Mouse (Mus musculus): Measurements from ENCODE around the gene Gm49403. TPM values are rescaled to one million over a fixed set of nuclear protein-coding genes. Genes with fewer than 3 reads are reported as not detected.

The Gm49403 gene
- total RNA-seq, 1 experiment from 2014 or later: not detected

Other genes starting within 250 kb of the Gm49403 start
- gene Chrm1, start 220.1 kb upstream of the Gm49403 start, total RNA-seq (2017): not detected in 2 replicates
- gene Slc3a2, start 160.6 kb upstream of the Gm49403 start, total RNA-seq (2017): 62.0 and 69.6 TPM in 2 replicates
- 36.4 and 46.0 TPM in 2 replicates for gene Wdr74, start 148.1 kb upstream of the Gm49403 start, total RNA-seq (2017)
- gene 1700092M07Rik, start 143.2 kb upstream of the Gm49403 start, total RNA-seq (2017): 7.2 TPM in 1 of 2 replicates, not detected in the other
- 144 and 149 TPM in 2 replicates for gene Stx5a, start 142.5 kb upstream of the Gm49403 start, total RNA-seq (2017)
- 183 and 187 TPM in 2 replicates for gene Nxf1, start 126.9 kb upstream of the Gm49403 start, total RNA-seq (2017)
- 15.5 and 16.6 TPM in 2 replicates for gene Tmem223, start 112.9 kb upstream of the Gm49403 start, total RNA-seq (2017)
- 80.4 and 111 TPM in 2 replicates for gene Tmem179b, start 109.5 kb upstream of the Gm49403 start, total RNA-seq (2017)
- 9.2 and 11.6 TPM in 2 replicates for gene Taf6l, start 97.5 kb upstream of the Gm49403 start, total RNA-seq (2017)
- gene Polr2g, start 85.4 kb upstream of the Gm49403 start, total RNA-seq (2017): 30.0 and 32.5 TPM in 2 replicates
- 2.5 and 4.2 TPM in 2 replicates for gene Zbtb3, start 81.4 kb upstream of the Gm49403 start, total RNA-seq (2017)
- 46.0 and 48.2 TPM in 2 replicates for gene Ttc9c, start 64.6 kb upstream of the Gm49403 start, total RNA-seq (2017)
- 110 and 115 TPM in 2 replicates for gene Hnrnpul2, start 63.9 kb upstream of the Gm49403 start, total RNA-seq (2017)
- gene AC129217.1, start 54.2 kb upstream of the Gm49403 start, total RNA-seq (2017): 33.6 and 50.5 TPM in 2 replicates
- gene Bscl2, start 46.5 kb upstream of the Gm49403 start, total RNA-seq (2017): 15.8 and 22.6 TPM in 2 replicates
- gene Gng3, start 44.7 kb upstream of the Gm49403 start, total RNA-seq (2017): 0.23 and 0.25 TPM in 2 replicates
- not detected in 2 replicates for gene Lrrn4cl, start 33.2 kb upstream of the Gm49403 start, total RNA-seq (2017)
- gene Ubxn1, start 12.4 kb upstream of the Gm49403 start, total RNA-seq (2017): 167 TPM in 2 replicates
- 38.4 and 59.9 TPM in 2 replicates for gene Uqcc3, start 3.0 kb upstream of the Gm49403 start, total RNA-seq (2017)
- 13.4 and 31.1 TPM in 2 replicates for gene Lbhd1, start 198 bp upstream of the Gm49403 start, total RNA-seq (2017)
- 57.6 and 75.0 TPM in 2 replicates for gene 1810009A15Rik, start 4.9 kb downstream of the Gm49403 start, total RNA-seq (2017)
- not detected in 2 replicates for gene Gm49416, start 5.0 kb downstream of the Gm49403 start, total RNA-seq (2017)
- gene Ints5, start 9.1 kb downstream of the Gm49403 start, total RNA-seq (2017): 9.0 and 9.2 TPM in 2 replicates
- gene Ganab, start 14.1 kb downstream of the Gm49403 start, total RNA-seq (2017): 62.1 and 69.2 TPM in 2 replicates
- 46.6 and 47.5 TPM in 2 replicates for gene B3gat3, start 36.4 kb downstream of the Gm49403 start, total RNA-seq (2017)
- 2.6 and 3.1 TPM in 2 replicates for gene Rom1, start 45.4 kb downstream of the Gm49403 start, total RNA-seq (2017)
- 75.3 and 92.8 TPM in 2 replicates for gene Eml3, start 45.6 kb downstream of the Gm49403 start, total RNA-seq (2017)
- gene Mta2, start 57.9 kb downstream of the Gm49403 start, total RNA-seq (2017): 165 and 169 TPM in 2 replicates
- gene Tut1, start 69.9 kb downstream of the Gm49403 start, total RNA-seq (2017): 25.9 and 29.6 TPM in 2 replicates
- gene Eef1g, start 83.1 kb downstream of the Gm49403 start, total RNA-seq (2017): 345 and 391 TPM in 2 replicates
- 181 and 193 TPM in 2 replicates for gene Ahnak, start 105.4 kb downstream of the Gm49403 start, total RNA-seq (2017)
- not detected in 2 replicates for gene Scgb1a1, start 204.0 kb downstream of the Gm49403 start, total RNA-seq (2017)